Mouse (Mus musculus) forebrain, embryonic 16.5 days (tissue): ENCODE measurements around the gene Prdm8. TPM values are rescaled to one million over a fixed set of nuclear protein-coding genes. Genes with fewer than 3 reads are reported as not detected.

Experiments used
- ATAC-seq: fragments of 200-750 bp; cut with Nextera tagmentation; 2 replicates; pipeline ENCODE4 v1.8.0; 2017; ENCODE audit warnings: mild to moderate bottlenecking, moderate library complexity
- H3K27ac ChIP-seq: fragments of 300-500 bp; sonication (generic); 2 replicates; pipeline ENCODE4 v1.5.1; 2014; ENCODE audit warnings: low read length, control low read depth
- H3K27me3 ChIP-seq: fragments of 300-500 bp; sonication (generic); replicated peaks from 2 replicates; pipeline ENCODE4 v1.6.1; 2014; ENCODE audit warnings: low read length; ENCODE audit not compliant: control insufficient read depth, insufficient read depth
- H3K36me3 ChIP-seq: fragments of 300-500 bp; sonication (generic); 2 replicates; pipeline ENCODE4 v1.6.1; 2014; ENCODE audit not compliant: control insufficient read depth, insufficient read depth
- H3K4me1 ChIP-seq: fragments of 300-500 bp; sonication (generic); replicated peaks from 2 replicates; pipeline ENCODE4 v1.6.1; 2014; ENCODE audit warnings: low read length; ENCODE audit not compliant: control insufficient read depth, insufficient read depth
- H3K4me2 ChIP-seq: fragments of 300-500 bp; sonication (generic); 2 replicates; pipeline ENCODE4 v1.6.1; 2014; ENCODE audit warnings: mild to moderate bottlenecking, low read length, control low read depth
- H3K4me3 ChIP-seq: fragments of 300-500 bp; sonication (generic); replicated peaks from 2 replicates; pipeline ENCODE4 v1.5.1; 2014; ENCODE audit warnings: mild to moderate bottlenecking, low read length, control low read depth
- H3K9ac ChIP-seq: fragments of 300-500 bp; sonication (generic); replicated peaks from 2 replicates; pipeline ENCODE4 v1.6.1; 2014; ENCODE audit warnings: low read depth, low read length, control low read depth
- H3K9me3 ChIP-seq: fragments of 300-500 bp; sonication (generic); 2 replicates; pipeline ENCODE4 v1.6.1; 2016; ENCODE audit warnings: low read length; ENCODE audit not compliant: control insufficient read depth
- WGBS: fragments of 180-500 bp; shearing (Covaris S2); extraction: QIAGEN DNeasy Blood & Tissue Kit; methylation state at CpG from one replicate; pipeline ENCODE4 v1.1.7; 2014; 5-methylcytosine and 5-hydroxymethylcytosine counted together
- polyA plus RNA-seq: library from polyadenylated mRNA; unstranded; fragments of >200 nt; fragmentation: Nextera tagmentation; extraction: Ambion mirVana; gene quantifications from 2 replicates; pipeline ENCODE4 v1.2.1, GENCODE M21; 2015

The Prdm8 gene
- polyA plus RNA-seq, 1 experiment from 2014 or later = 6.4 TPM

GRCm38 (mm10) chr5:98171651-98172230, 4.7 kb downstream of the Prdm8 start:
- ATAC-seq = no peak
- peaks cover 39% of the 10 kb centered on the region for H3K4me1 ChIP-seq
- H3K9ac ChIP-seq = no peak overlapping the region
- H3K27ac ChIP-seq = no peak overlapping the region
- no peak overlapping the region for H3K4me3 ChIP-seq
- peaks cover 31% of the 10 kb centered on the region for H3K27me3 ChIP-seq
- H3K9me3 ChIP-seq = no peaks in the 10 kb centered on the region
- no peak overlapping the region for H3K4me2 ChIP-seq
- WGBS = 14% methylated on average over 9 of the region's 9 CpGs
- no peaks in the 10 kb centered on the region for H3K36me3 ChIP-seq

GRCm38 (mm10) chr5:98172502-98173181, 5.6 kb downstream of the Prdm8 start:
- Histone ChIP-seq H3K27me3 (peaks cover 31% of the 10 kb centered on the region), H3K36me3 (no peaks in the 10 kb centered on the region), H3K4me1 (peaks cover 35% of the 10 kb centered on the region), H3K27ac (no peak overlapping the region), H3K9ac (no peak overlapping the region), H3K4me3 (no peak overlapping the region), H3K4me2 (no peak overlapping the region), H3K9me3 (no peaks in the 10 kb centered on the region)
- ATAC-seq = no peak
- 4% methylated on average over 15 of the region's 15 CpGs for WGBS

GRCm38 (mm10) chr5:98173694-98174093, 6.7 kb downstream of the Prdm8 start:
- Histone ChIP-seq H3K27ac (no peak overlapping the region), H3K9ac (no peak overlapping the region), H3K27me3 (peaks cover 33% of the 10 kb centered on the region)

GRCm38 (mm10) chr5:98179606-98180005, 12.6 kb downstream of the Prdm8 start:
- Histone ChIP-seq H3K9me3 (no peaks in the 10 kb centered on the region), H3K4me3 (peak overlapping the region; percentile 52), H3K27me3 (peaks cover 19% of the 10 kb centered on the region), H3K9ac (peak overlapping the region; percentile 26; the same call in 1 of the 2 replicates), H3K4me2 (peak overlapping the region; percentile 55), H3K4me1 (peaks cover 20% of the 10 kb centered on the region), H3K27ac (peak overlapping the region; percentile 87; the same call in 1 of the 2 replicates), H3K36me3 (no peaks in the 10 kb centered on the region)
- WGBS = under 1% methylated on average over 12 of the region's 12 CpGs
- ATAC-seq = no peak

More at GRCm38 (mm10) chr5:98173694-98174093, 6.7 kb downstream of the Prdm8 start:
- Histone ChIP-seq H3K36me3 (no peaks in the 10 kb centered on the region), H3K9me3 (no peaks in the 10 kb centered on the region), H3K4me1 (peaks cover 25% of the 10 kb centered on the region), H3K4me3 (no peak overlapping the region), H3K4me2 (no peak overlapping the region)
- no peak for ATAC-seq

- no peaks in the 10 kb centered on the region for H3K36me3 ChIP-seq
- peak overlapping the region; percentile 55 for H3K4me2 ChIP-seq
- peak overlapping the region; percentile 68 for H3K9ac ChIP-seq
- H3K9me3 ChIP-seq = no peaks in the 10 kb centered on the region
- H3K4me1 ChIP-seq = peaks cover 24% of the 10 kb centered on the region
- ATAC-seq = peak; percentile 68
- 0% methylated on average over 19 of the region's 19 CpGs for WGBS
- H3K27me3 ChIP-seq = peaks cover 25% of the 10 kb centered on the region
- peak overlapping the region; percentile 87 for H3K27ac ChIP-seq
- H3K4me3 ChIP-seq = peak overlapping the region; percentile 52
These were observed 13.5 kb downstream of the Prdm8 start for GRCm38 (mm10) chr5:98180461-98180887.

- Histone ChIP-seq H3K4me1 (peaks cover 30% of the 10 kb centered on the region), H3K4me2 (peak overlapping the region; percentile 55), H3K27ac (peak overlapping the region; percentile 87), H3K36me3 (no peaks in the 10 kb centered on the region), H3K4me3 (peak overlapping the region; percentile 52), H3K27me3 (peaks cover 25% of the 10 kb centered on the region), H3K9ac (peak overlapping the region; percentile 68), H3K9me3 (no peaks in the 10 kb centered on the region)
- peak; percentile 27 for ATAC-seq
- WGBS = under 1% methylated on average over 27 of the region's 27 CpGs
These were observed 14.1 kb downstream of the Prdm8 start for GRCm38 (mm10) chr5:98180888-98181635.

- H3K36me3 ChIP-seq = no peaks in the 10 kb centered on the region
- peaks cover 35% of the 10 kb centered on the region for H3K4me1 ChIP-seq
- ATAC-seq = no peak
- no peaks in the 10 kb centered on the region for H3K9me3 ChIP-seq
- peak overlapping the region; percentile 87 for H3K27ac ChIP-seq
- peak overlapping the region; percentile 55 for H3K4me2 ChIP-seq
- 1% methylated on average over 16 of the region's 16 CpGs for WGBS
- H3K27me3 ChIP-seq = peaks cover 30% of the 10 kb centered on the region
- peak overlapping the region; percentile 52 for H3K4me3 ChIP-seq
- H3K9ac ChIP-seq = peak overlapping the region; percentile 68
These were observed 14.9 kb downstream of the Prdm8 start for GRCm38 (mm10) chr5:98181686-98182602.

GRCm38 (mm10) chr5:98182603-98182920, 15.6 kb downstream of the Prdm8 start:
- Histone ChIP-seq H3K27ac (peak overlapping the region; percentile 31), H3K4me3 (peak overlapping the region; percentile 52), H3K27me3 (peaks cover 33% of the 10 kb centered on the region), H3K9me3 (no peaks in the 10 kb centered on the region), H3K4me2 (peak overlapping the region; percentile 55), H3K36me3 (no peaks in the 10 kb centered on the region), H3K9ac (peak overlapping the region; percentile 68), H3K4me1 (peaks cover 35% of the 10 kb centered on the region)
- WGBS = 0% methylated on average over 5 of the region's 5 CpGs
- no peak for ATAC-seq
